Mouse (Mus musculus) kidney, embryonic 16.5 days (tissue): ENCODE measurements around the gene Mapk8ip2. TPM values are rescaled to one million over a fixed set of nuclear protein-coding genes. Genes with fewer than 3 reads are reported as not detected.

ENCODE experiments used
- ATAC-seq: fragments of 200-750 bp; cut with Nextera tagmentation; 2 replicates; pipeline ENCODE4 v1.8.0; 2017; ENCODE audit warnings: moderate TSS enrichment; ENCODE audit not compliant: low FRiP score, low TSS enrichment
- H3K27ac ChIP-seq: fragments of 300-500 bp; sonication (generic); 2 replicates; pipeline ENCODE4 v1.5.1; 2014; ENCODE audit warnings: low read length
- H3K27me3 ChIP-seq: fragments of 300-500 bp; sonication (generic); 2 replicates; pipeline ENCODE4 v1.6.1; 2014; ENCODE audit warnings: low read length, control low read depth, mixed read lengths; ENCODE audit not compliant: insufficient read depth
- H3K36me3 ChIP-seq: fragments of 300-500 bp; sonication (generic); 2 replicates; pipeline ENCODE4 v1.6.1; 2014; ENCODE audit warnings: low read length, control low read depth, mixed read lengths; ENCODE audit not compliant: insufficient read depth
- H3K4me1 ChIP-seq: fragments of 300-500 bp; sonication (generic); 2 replicates; pipeline ENCODE4 v1.6.1; 2014; ENCODE audit warnings: low read length, control low read depth, mixed read lengths; ENCODE audit not compliant: insufficient read depth
- H3K4me2 ChIP-seq: fragments of 300-500 bp; sonication (generic); replicated peaks from 2 replicates; pipeline ENCODE4 v1.6.1; 2014; ENCODE audit warnings: low read depth, low read length
- H3K4me3 ChIP-seq: fragments of 300-500 bp; sonication (generic); 2 replicates; pipeline ENCODE4 v1.5.1; 2014; ENCODE audit warnings: mild to moderate bottlenecking, low read length
- H3K9ac ChIP-seq: fragments of 300-500 bp; sonication (generic); replicated peaks from 2 replicates; pipeline ENCODE4 v1.6.1; 2014; ENCODE audit warnings: low read length
- H3K9me3 ChIP-seq: fragments of 300-500 bp; sonication (generic); 2 replicates; pipeline ENCODE4 v1.6.1; 2016; ENCODE audit warnings: low read length, control low read depth
- WGBS: fragments of 180-500 bp; shearing (Covaris S2); extraction: QIAGEN DNeasy Blood & Tissue Kit; methylation state at CpG from one replicate; pipeline ENCODE4 v1.1.7; 2014; 5-methylcytosine and 5-hydroxymethylcytosine counted together
- polyA plus RNA-seq: library from polyadenylated mRNA; unstranded; fragments of >200 nt; fragmentation: Nextera tagmentation; extraction: Ambion mirVana; gene quantifications from 2 replicates; pipeline ENCODE4 v1.2.1, GENCODE M21; 2015

The Mapk8ip2 gene
- polyA plus RNA-seq, 1 experiment from 2014 or later = 0.92 TPM

- H3K9ac ChIP-seq = no peak overlapping the region
- no peaks in the 10 kb centered on the region for H3K4me1 ChIP-seq
- H3K27ac ChIP-seq = no peak overlapping the region
- 71% methylated on average over 4 of the region's 4 CpGs for WGBS
- H3K27me3 ChIP-seq = no peaks in the 10 kb centered on the region
- no peaks in the 10 kb centered on the region for H3K36me3 ChIP-seq
- H3K4me2 ChIP-seq = no peak overlapping the region
- no peak overlapping the region for H3K4me3 ChIP-seq
- no peak for ATAC-seq
- H3K9me3 ChIP-seq = no peaks in the 10 kb centered on the region
Observed at GRCm38 (mm10) chr15:89512679-89513078, 59.0 kb downstream of the Mapk8ip2 start.

Other genes with a start within 250 kb of the Mapk8ip2 start
- gene Ppp6r2, start 242.4 kb upstream of the Mapk8ip2 start, polyA plus RNA-seq = 24.0 and 26.7 TPM in 2 replicates
- 49.3 and 52.0 TPM in 2 replicates for gene Sbf1, start 138.6 kb upstream of the Mapk8ip2 start, polyA plus RNA-seq
- gene Adm2, start 131.2 kb upstream of the Mapk8ip2 start, polyA plus RNA-seq = 0.98 and 1.5 TPM in 2 replicates
- 17.0 and 28.6 TPM in 2 replicates for gene Miox, start 119.5 kb upstream of the Mapk8ip2 start, polyA plus RNA-seq
- gene Lmf2, start 98.3 kb upstream of the Mapk8ip2 start, polyA plus RNA-seq = 68.3 and 79.0 TPM in 2 replicates
- 165 and 175 TPM in 2 replicates for gene Ncaph2, start 98.2 kb upstream of the Mapk8ip2 start, polyA plus RNA-seq
- 9.7 and 11.8 TPM in 2 replicates for gene Sco2, start 80.1 kb upstream of the Mapk8ip2 start, polyA plus RNA-seq
- 0.94 and 1.9 TPM in 2 replicates for gene Tymp, start 76.9 kb upstream of the Mapk8ip2 start, polyA plus RNA-seq
- gene Odf3b, start 74.6 kb upstream of the Mapk8ip2 start, polyA plus RNA-seq = 1.1 and 1.6 TPM in 2 replicates
- gene Klhdc7b, start 69.0 kb upstream of the Mapk8ip2 start, polyA plus RNA-seq = 0.04 TPM in 1 of 2 replicates, not detected in the other
- not detected in 2 replicates for gene Syce3, start 43.4 kb upstream of the Mapk8ip2 start, polyA plus RNA-seq
- 7.4 and 8.1 TPM in 2 replicates for gene Cpt1b, start 28.1 kb upstream of the Mapk8ip2 start, polyA plus RNA-seq
- 2.8 and 5.0 TPM in 2 replicates for gene C730034F03Rik, start 24.3 kb upstream of the Mapk8ip2 start, polyA plus RNA-seq
- 0.33 TPM in 1 of 2 replicates, not detected in the other for gene Gm44502, start 24.2 kb upstream of the Mapk8ip2 start, polyA plus RNA-seq
- 57.6 and 64.3 TPM in 2 replicates for gene Chkb, start 24.0 kb upstream of the Mapk8ip2 start, polyA plus RNA-seq
- 19.2 and 21.1 TPM in 2 replicates for gene Arsa, start 23.5 kb downstream of the Mapk8ip2 start, polyA plus RNA-seq
- 1.8 and 2.9 TPM in 2 replicates for gene Shank3, start 45.7 kb downstream of the Mapk8ip2 start, polyA plus RNA-seq
- 0.15 TPM in 1 of 2 replicates, not detected in the other for gene Acr, start 114.4 kb downstream of the Mapk8ip2 start, polyA plus RNA-seq
- 56.1 and 59.5 TPM in 2 replicates for gene Rabl2, start 138.0 kb downstream of the Mapk8ip2 start, polyA plus RNA-seq